Mouse (Mus musculus) lung, postnatal 4 days (tissue): ENCODE results near the gene Inafm1.
"Not testable (repeated sequence)": the region's sequence is repeated elsewhere in the genome, so short reads cannot be mapped to it uniquely, and the experiment has no call there.

Source experiments
- DNase-seq, 2 experiments: peaks; one replicate each; pipeline ENCODE4 v3.0.0; 2021

The Inafm1 gene

GRCm38 (mm10) chr7:16261097-16261496 is 12.3 kb downstream of the Inafm1 start:
- no peak for DNase-seq

GRCm38 (mm10) chr7:16259110-16259590 is 14.3 kb downstream of the Inafm1 start, which contains the start of gene C5ar1:
Gene C5ar1, minus strand, starts transcription at chr7:16259540.
- no peak for DNase-seq

GRCm38 (mm10) chr7:16257830-16258229 is 15.6 kb downstream of the Inafm1 start:
- peak in 1 of 2 experiments; percentile 54 for DNase-seq

GRCm38 (mm10) chr7:16255963-16256362 is 17.5 kb downstream of the Inafm1 start:
- DNase-seq: not testable (repeated sequence)

GRCm38 (mm10) chr7:16254195-16254594 is 19.2 kb downstream of the Inafm1 start:
- no peak for DNase-seq

GRCm38 (mm10) chr7:16250687-16251086 is 22.7 kb downstream of the Inafm1 start:
- no peak for DNase-seq

DNA sequence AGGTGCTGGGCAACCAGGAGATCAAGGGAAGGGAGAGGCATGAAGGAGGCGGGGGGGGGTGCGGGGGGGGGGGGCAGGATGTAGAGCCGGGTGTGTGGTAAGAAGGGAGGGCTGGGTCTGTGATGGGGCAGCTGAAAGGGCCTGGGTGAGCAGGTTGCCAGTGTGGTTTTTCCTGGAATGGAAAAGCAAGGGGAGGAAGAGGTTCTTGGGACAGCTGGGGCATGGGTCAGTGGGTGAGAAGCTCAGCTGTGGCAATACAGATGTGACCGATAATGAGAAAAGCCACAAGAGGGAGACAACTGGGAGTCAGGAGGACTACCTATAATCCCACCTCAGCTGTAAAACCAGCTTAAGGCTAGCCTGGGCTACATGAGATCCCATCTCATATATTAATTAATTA is 27.5 kb downstream of the Inafm1 start:
- DNase-seq: no peak

DNA sequence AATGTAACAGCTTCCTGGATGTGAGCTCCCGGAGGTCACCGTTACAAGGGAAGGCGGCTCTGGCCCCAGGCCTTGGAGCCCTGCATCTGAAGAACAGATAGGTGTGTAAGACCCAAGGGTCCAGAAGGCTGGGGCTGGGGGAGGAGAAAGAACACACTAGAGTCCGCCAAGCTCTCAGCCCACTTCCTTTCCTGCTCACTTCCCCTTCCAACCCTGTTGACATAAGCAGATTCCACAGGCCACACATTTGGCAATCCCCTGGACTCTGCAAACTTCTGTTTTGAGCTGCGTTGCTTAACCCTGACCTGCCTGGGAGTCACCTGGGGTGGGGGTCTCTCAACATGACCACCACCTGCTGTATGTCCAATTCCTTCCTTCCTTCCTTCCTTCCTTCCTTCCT is 29.4 kb downstream of the Inafm1 start, which contains the start of gene C5ar2:
Gene C5ar2, minus strand, starts transcription at position 88 of the 400 bp plus-strand sequence.
- peak; percentile 64 to 66 for DNase-seq

GRCm38 (mm10) chr7:16242198-16242597 is 31.2 kb downstream of the Inafm1 start:
- no peak for DNase-seq

- no peak for DNase-seq
These were observed 31.6 kb downstream of the Inafm1 start for GRCm38 (mm10) chr7:16241787-16242186.

DNA sequence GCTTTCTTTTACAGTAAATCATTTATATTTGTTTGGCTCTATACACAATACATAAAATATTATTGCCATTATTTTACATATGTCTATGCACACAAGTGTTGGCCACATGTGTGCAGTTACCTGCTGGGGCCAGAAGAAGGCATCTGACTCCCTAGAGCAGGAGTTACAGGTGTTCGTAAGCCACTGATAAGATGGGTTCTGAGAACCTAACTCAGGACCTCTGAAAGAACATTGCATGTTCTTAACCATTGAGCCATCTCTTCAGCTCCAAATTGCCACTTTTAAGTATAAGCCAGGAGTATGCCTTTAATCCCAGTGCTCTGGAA is 32.5 kb downstream of the Inafm1 start:
- DNase-seq: no peak

- no peak for DNase-seq
These were observed 33.0 kb downstream of the Inafm1 start for GRCm38 (mm10) chr7:16240281-16240977.

DNA sequence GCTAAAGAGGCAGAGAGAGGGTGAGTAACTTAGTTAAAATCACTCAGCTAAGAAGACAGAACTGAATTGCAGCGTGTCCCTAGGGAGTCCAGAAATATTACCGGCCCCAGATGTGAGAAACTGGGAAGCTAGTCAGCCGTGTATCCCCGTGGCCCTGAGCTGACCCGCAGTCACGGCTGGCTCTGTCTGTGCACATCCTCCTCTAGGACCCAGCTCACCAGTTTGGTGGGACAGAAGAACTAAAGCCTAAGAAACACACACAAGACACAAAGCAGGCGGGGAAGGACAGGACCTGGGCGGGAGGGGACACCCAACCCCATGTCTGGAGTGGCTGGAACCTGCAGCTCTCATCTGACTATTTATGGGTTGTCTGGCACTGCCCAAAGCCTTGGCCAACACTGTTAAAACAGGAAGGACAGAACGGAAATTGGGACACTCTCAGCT is 33.8 kb downstream of the Inafm1 start:
- DNase-seq: peak; percentile 65 to 73

DNA sequence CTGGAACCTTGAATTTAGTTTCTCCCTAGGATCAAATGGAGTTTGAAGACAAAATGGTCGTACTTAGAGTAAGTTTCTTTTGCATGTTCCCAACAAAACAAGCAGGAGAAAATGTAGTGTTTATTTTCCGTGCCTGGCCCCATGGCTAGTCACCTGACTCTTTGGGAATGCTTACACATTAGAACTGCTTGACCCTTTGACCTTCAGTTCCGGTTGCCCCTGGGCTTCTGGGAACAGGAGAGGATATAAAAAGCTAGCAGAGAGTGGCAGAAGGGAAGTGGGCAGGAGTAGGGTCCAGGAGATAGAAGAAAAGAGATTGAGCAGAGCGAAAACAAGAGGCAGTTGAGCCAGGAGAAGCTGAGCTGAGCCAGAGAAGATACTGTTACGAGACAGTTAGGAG is 43.5 kb downstream of the Inafm1 start:
- no peak for DNase-seq
